Mouse (Mus musculus) adrenal gland, postnatal 4 days (tissue): Measurements from ENCODE around the gene Klk1b26. TPM values are rescaled to one million over a fixed set of nuclear protein-coding genes. Genes with fewer than 3 reads are reported as not detected.
"Not testable (repeated sequence)": the region's sequence is repeated elsewhere in the genome, so short reads cannot be mapped to it uniquely, and the experiment has no call there.

Source experiments
- DNase-seq, 2 experiments: peaks; one replicate each; pipeline ENCODE4 v3.0.0; 2021 to 2022; ENCODE audit warnings: low spot score in 2 of 2, mixed read lengths in 2 of 2
- long read RNA-seq, 2 experiments: library from polyadenylated mRNA; stranded (forward); transcript quantifications; one replicate each; pipeline ENCODE4 v2.0.0; 2021
- total RNA-seq, 2 experiments: library from RNA; stranded (reverse); gene quantifications; 2 replicates each; pipeline ENCODE4 v1.2.3; 2021

Gene Klk1b26
- not detected for total RNA-seq
- long read RNA-seq, experiment 1, result 0 reads
- long read RNA-seq, experiment 2, result 0 reads

DNA sequence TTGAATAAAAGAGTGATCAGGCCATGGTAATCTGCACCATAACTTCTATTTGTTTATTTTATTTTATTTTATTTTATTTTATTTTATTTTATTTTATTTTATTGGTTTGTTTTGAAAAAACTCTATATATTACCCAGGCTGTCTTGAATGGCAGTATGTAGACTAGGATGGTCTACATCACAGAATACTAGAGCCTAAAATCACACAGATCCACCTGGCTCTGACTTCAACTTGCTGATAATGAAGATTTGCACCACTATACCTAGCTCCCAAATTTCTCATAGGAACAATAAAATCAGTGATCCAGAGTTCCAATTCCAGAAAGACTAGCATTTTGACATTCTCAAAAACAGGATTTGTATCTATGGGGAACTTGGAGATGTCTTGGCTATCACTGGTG, at the start of gene Klk1b26:
Gene Klk1b26, plus strand, starts transcription at position 301 of the 400 bp plus-strand sequence.
- DNase-seq, result not testable (repeated sequence)

DNA sequence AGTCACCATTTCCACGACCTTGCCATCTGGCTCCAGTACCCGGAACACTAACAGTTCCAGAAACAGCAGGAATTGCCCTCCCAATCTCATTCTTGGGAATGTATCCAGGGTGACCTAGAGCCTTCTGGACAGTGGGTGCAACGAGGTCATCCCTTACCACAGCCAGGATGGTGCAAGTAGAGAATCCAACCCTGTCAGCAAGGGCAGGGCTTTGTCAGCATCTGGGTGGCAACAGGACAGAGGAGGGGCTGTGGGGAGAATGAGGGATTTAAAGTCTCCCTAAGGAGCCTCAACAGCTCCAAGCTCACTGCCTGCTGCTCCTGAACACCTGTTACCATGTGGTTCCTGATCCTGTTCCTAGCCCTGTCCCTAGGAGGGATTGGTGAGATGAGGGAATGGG, 45.5 kb upstream of the Klk1b26 start, which contains the start of gene Klk1b1:
Gene Klk1b1, plus strand, starts transcription at position 301 of the 400 bp plus-strand sequence.
- DNase-seq, result no peak

DNA sequence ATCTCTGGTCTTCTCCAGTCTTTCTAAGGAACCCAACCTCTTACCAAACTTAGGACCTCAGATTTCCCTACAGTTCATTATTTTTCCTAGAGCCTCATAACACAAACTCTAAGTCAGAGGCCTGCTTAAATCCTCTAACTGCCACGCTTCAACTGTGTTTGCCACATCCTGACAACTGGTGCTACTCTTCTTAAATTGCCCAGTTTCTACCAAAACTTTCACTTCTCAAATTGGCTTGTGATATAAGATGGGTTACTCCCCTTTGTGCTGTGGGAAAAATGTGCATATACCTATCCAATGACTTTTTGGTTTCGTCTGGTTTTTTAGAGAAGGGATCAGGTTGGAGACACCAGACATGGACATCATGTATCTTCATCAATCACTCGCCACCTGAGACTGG, 44.9 kb upstream of the Klk1b26 start:
- DNase-seq, result no peak

DNA sequence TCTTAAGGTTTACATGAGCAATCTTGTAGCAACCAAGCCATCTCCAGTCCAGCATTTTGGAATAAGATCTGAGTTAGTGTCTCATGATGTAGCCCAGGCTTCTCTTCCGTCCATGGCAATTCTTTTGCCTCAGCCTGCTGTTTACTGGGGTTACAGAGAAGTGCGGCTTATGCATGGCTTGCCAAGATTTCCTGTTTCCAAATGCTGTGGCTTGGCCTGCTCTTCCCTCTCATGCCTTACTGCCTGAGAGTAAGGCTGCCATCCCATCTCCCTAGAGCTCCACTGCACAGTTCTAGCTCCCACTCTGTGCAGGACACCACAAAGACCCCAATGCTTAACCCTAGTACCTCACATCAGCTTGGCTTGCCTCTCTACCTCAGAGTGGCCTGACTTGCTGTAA, 44.4 kb upstream of the Klk1b26 start:
- no peak for DNase-seq

DNA sequence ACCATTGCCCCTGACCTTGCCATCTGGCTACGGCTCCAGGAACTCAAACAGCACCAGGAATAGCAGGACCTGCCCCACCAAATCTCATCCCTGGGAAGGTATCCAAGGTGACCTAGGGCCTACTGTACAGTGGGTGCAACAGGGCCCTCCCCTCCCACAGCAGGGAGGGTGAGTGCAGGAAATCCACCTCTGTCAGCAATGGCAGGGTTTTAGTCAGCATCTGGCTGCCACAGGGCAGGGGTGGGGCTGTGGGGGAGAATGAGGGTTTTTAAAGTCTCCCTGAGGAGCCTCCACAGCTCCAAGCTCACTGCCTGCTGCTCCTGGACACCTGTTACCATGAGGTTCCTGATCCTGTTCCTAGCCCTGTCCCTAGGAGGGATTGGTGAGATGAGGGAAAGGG, 36.2 kb upstream of the Klk1b26 start, which contains the start of gene Klk1b9:
Gene Klk1b9, plus strand, starts transcription at position 301 of the 400 bp plus-strand sequence.
- DNase-seq, result not testable (repeated sequence)

DNA sequence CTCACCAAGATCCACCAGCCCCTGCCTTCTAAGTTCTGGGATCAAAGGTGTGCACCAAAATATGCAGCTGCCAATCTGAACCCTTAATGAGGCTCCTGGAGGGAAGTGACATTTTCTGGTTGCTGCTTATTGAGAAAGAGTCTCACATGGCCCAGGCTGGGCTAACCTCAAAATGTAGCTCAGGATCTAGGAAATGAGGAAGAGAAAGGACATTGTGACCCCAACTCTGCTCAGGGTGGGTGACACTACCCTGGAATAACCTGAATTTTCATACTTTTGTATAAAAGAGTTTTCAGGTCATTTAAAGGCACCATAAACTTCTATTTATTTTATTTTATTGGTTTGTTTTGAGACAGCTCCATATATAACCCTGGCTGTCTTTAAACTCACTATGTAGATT, 26.3 kb upstream of the Klk1b26 start:
- DNase-seq, result no peak

DNA sequence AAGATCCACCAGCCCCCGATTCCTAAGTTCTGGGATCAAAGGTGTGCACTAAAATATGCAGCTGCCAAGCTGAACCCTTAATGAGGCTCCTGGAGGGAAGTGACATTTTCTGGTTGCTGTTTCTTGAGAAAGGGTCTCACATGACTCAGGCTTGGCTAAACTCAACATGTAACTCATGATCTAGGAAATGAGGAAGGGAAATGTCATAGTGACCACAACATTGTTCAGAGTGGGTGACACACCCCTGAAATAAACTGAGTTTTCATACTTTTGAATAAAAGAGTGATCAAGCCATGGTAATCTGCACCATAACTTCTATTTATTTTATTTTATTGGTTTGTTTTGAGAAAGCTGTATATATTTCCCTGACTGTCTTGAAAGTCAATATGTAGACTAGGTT, 17.1 kb upstream of the Klk1b26 start:
- DNase-seq, result not testable (repeated sequence)

DNA sequence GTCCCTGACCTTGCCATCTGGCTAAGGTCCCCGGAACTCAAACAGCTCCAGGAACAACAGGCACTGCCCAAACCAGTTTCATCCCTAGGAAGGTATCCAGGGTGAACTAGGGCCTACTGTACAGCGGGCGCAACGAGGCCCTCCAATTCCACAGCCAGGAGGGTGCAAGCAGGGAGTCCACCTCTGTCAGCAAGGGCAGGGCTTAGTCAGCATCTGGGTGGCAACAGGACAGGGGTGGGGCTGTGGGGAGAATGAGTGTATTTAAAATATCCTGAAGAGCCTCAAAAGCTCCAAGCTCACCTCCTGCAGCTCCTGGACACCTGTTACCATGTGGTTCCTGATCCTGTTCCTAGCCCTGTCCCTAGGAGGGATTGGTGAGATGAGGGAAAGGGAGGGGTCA, 16.4 kb upstream of the Klk1b26 start, which contains the start of gene Klk1b11:
Gene Klk1b11, plus strand, starts transcription at position 301 of the 400 bp plus-strand sequence.
- DNase-seq, result not testable (repeated sequence)

DNA sequence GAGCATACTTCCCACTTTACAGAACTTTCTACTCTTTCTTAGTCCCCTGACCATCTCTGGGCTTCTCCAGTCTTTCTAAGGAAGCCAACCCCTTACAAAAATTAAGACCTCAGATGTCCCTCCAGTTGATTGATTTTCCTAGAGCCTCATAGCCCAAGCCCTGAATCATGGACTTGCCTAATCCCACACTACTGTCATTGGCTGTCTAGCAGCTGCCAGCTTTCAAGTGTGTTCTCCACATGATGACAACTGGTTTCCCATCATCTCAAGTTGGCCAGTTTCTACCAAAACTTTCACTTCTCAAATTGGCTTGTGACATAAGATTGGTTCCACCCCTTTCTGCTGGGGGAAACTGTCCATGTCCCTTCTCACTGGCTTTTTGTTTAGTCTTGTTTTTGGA, 7.1 kb upstream of the Klk1b26 start:
- DNase-seq, result no peak

DNA sequence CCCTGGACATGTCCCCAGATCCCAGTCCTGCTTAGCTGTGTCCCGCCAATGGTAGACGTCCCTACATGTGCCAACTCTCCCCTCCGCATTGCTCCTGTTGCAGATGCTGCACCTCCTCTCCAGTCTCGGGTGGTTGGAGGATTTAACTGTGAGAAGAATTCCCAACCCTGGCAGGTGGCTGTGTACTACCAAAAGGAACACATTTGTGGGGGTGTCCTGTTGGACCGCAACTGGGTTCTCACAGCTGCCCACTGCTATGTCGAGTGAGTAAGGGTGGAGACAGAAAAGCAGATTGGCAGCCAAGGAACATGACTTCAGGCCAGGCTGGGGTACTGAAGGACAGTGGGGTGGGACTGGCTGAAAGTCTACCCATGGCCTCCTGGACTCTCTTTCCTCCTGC, 2.7 kb downstream of the Klk1b26 start:
- not testable (repeated sequence) for DNase-seq

DNA sequence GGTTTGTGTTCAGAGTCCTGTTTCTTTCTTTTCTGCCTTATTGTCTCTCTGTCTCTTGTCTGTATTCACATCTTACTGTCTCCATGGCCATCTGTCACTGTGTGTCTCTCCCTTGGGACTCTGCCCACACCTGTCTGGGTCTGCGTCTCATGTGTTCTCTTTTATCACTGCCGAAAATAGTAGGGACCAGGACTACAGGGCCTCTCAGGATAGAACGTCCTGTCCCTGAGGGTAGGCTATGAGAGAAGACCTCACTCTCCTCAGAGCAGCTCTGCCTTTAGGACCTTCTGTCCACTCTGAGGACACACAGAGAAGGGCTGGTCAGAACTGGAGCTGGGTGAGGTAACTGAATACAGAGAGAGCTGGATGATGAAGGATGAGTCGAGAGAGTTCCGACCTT, 3.1 kb downstream of the Klk1b26 start:
- no peak for DNase-seq

DNA sequence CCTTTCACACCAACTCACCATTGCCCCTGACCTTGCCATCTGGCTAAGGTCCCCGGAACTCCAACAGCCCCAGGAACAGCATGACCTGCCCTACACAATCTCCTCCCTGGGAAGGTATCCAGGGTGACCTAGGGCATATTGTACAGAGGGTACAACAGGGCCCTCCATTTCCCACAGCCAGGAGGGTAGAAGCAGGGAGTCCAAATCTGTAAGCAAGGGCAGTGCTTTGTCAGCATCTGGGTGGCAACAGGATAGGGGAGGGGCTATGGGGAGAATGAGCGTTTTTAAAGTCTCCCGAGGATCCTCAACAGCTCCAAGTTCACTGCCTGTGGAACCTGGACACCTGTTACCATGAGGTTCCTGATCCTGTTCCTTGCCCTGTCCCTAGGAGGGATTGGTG, 40.0 kb downstream of the Klk1b26 start, which contains the start of gene Klk1b27:
Gene Klk1b27, plus strand, starts transcription at position 301 of the 400 bp plus-strand sequence.
- not testable (repeated sequence) for DNase-seq

Other genes starting within 250 kb of the Klk1b26 start
- not detected for gene Klk12, start 243.3 kb upstream of the Klk1b26 start, total RNA-seq
- not detected for gene Klk11, start 237.6 kb upstream of the Klk1b26 start, total RNA-seq
- under 1 TPM; 0.51 to 0.64 TPM for gene Klk10, start 231.1 kb upstream of the Klk1b26 start, total RNA-seq
- not detected for gene Klk9, start 220.3 kb upstream of the Klk1b26 start, total RNA-seq
- 1 to 10 TPM; 4.9 to 6.1 TPM for gene Klk8, start 214.6 kb upstream of the Klk1b26 start, total RNA-seq
- not detected for gene Klk7, start 200.9 kb upstream of the Klk1b26 start, total RNA-seq
- not detected for gene Klk6, start 187.7 kb upstream of the Klk1b26 start, total RNA-seq
- gene Klk5, start 170.2 kb upstream of the Klk1b26 start, total RNA-seq, result not detected
- not detected for gene Klk4, start 131.0 kb upstream of the Klk1b26 start, total RNA-seq
- not detected for gene Klk15, start 78.4 kb upstream of the Klk1b26 start, total RNA-seq
- not detected for gene Klk1b8, start 61.5 kb upstream of the Klk1b26 start, total RNA-seq
- not detected for gene Klk1b1, start 45.4 kb upstream of the Klk1b26 start, total RNA-seq
- not detected for gene Klk1b9, start 36.1 kb upstream of the Klk1b26 start, total RNA-seq
- under 1 TPM in 1 of 2 experiments, not detected in 1; 0.36 TPM for gene Klk1b11, start 16.3 kb upstream of the Klk1b26 start, total RNA-seq
- gene Klk1b27, start 40.1 kb downstream of the Klk1b26 start, total RNA-seq, result not detected
- not detected for gene Klk1b21, start 90.2 kb downstream of the Klk1b26 start, total RNA-seq
- not detected for gene Klk1b22, start 100.5 kb downstream of the Klk1b26 start, total RNA-seq
- not detected for gene Klk1b16, start 124.6 kb downstream of the Klk1b26 start, total RNA-seq
- gene Klk1b24, start 176.1 kb downstream of the Klk1b26 start, total RNA-seq, result not detected
- gene Klk1b3, start 186.0 kb downstream of the Klk1b26 start, total RNA-seq, result not detected
- gene Klk1b4, start 195.3 kb downstream of the Klk1b26 start, total RNA-seq, result not detected
- gene Klk1b5, start 203.8 kb downstream of the Klk1b26 start, total RNA-seq, result under 1 TPM in 1 of 2 experiments, not detected in 1; 0.59 TPM
- 10 to 100 TPM in 1 of 2 experiments, not detected in 1; 41.2 TPM for gene Klk1, start 213.2 kb downstream of the Klk1b26 start, total RNA-seq
- gene Gm36864, start 224.0 kb downstream of the Klk1b26 start, total RNA-seq, result not detected
- 1 to 10 TPM in 1 of 2 experiments, under 1 TPM in 1; 0.96 to 1.2 TPM for gene 1700028J19Rik, start 234.5 kb downstream of the Klk1b26 start, total RNA-seq
- gene 2410002F23Rik, start 234.6 kb downstream of the Klk1b26 start, total RNA-seq, result 100 to 1,000 TPM; 210 to 226 TPM
- gene Acp4, start 245.2 kb downstream of the Klk1b26 start, total RNA-seq, result not detected
- not detected for gene Gm15517, start 249.3 kb downstream of the Klk1b26 start, total RNA-seq